Mouse (Mus musculus) c-Kit-negative CD71-positive TER-119-positive erythroid progenitor cells, embryonic 14.5 days (primary cell): ENCODE data around the gene Ahsg.
A peak's percentile ranks its signal among the peaks of the same experiment; 100 is the strongest.

ENCODE experiments used
- DNase-seq: peaks from one replicate; pipeline ENCODE4 v3.0.0-alpha.2; 2013; ENCODE audit warnings: low read depth, low spot score

The Ahsg gene

GRCm38 (mm10) chr16:22890683-22891510 lies at the start of gene Ahsg:
Gene Ahsg (plus strand): TSS chr16:22891277.
- DNase-seq, result no peak

GRCm38 (mm10) chr16:22842871-22843270 lies 48.2 kb upstream of the Ahsg start:
- DNase-seq, result no peak

GRCm38 (mm10) chr16:22844061-22844801 lies 46.8 kb upstream of the Ahsg start:
- DNase-seq, result no peak

- DNase-seq, result no peak
These were observed 46.2 kb upstream of the Ahsg start for GRCm38 (mm10) chr16:22844834-22845233.

GRCm38 (mm10) chr16:22845481-22845880 lies 45.6 kb upstream of the Ahsg start:
- no peak for DNase-seq

- no peak for DNase-seq
These were observed 43.4 kb upstream of the Ahsg start for GRCm38 (mm10) chr16:22847686-22848085.

- DNase-seq, result no peak
These were observed 42.7 kb upstream of the Ahsg start for GRCm38 (mm10) chr16:22848331-22848730.

GRCm38 (mm10) chr16:22852709-22853108 lies 38.4 kb upstream of the Ahsg start:
- no peak for DNase-seq

- peak; percentile 50 for DNase-seq
These were observed 34.3 kb upstream of the Ahsg start for GRCm38 (mm10) chr16:22856773-22857172.

GRCm38 (mm10) chr16:22857431-22858113 lies 33.5 kb upstream of the Ahsg start, which contains the start of the genes Tbccd1 and Dnajb11:
Gene Tbccd1 (minus strand): TSS chr16:22857669.
Gene Dnajb11 (plus strand): TSS chr16:22857845.
- DNase-seq, result peak; percentile 97

- DNase-seq, result no peak
These were observed 18.7 kb upstream of the Ahsg start for GRCm38 (mm10) chr16:22872397-22872796.

GRCm38 (mm10) chr16:22873369-22873768 lies 17.7 kb upstream of the Ahsg start:
- no peak for DNase-seq

- DNase-seq, result no peak
These were observed 14.6 kb upstream of the Ahsg start for GRCm38 (mm10) chr16:22876218-22877043.

- no peak for DNase-seq
These were observed 13.3 kb upstream of the Ahsg start for GRCm38 (mm10) chr16:22877660-22878390.

GRCm38 (mm10) chr16:22878716-22879115 lies 12.4 kb upstream of the Ahsg start:
- no peak for DNase-seq

- DNase-seq, result no peak
These were observed 11.0 kb upstream of the Ahsg start for GRCm38 (mm10) chr16:22879945-22880595.

GRCm38 (mm10) chr16:22880900-22881299 lies 10.2 kb upstream of the Ahsg start:
- no peak for DNase-seq

GRCm38 (mm10) chr16:22881487-22881886 lies 9.6 kb upstream of the Ahsg start:
- no peak for DNase-seq

- DNase-seq, result no peak
These were observed 7.6 kb upstream of the Ahsg start for GRCm38 (mm10) chr16:22883441-22883840.

- DNase-seq, result no peak
These were observed 5.7 kb upstream of the Ahsg start for GRCm38 (mm10) chr16:22885356-22885755.
